Mouse (Mus musculus): ENCODE results near the gene Cdh24.
"Not testable (repeated sequence)": the region's sequence is repeated elsewhere in the genome, so short reads cannot be mapped to it uniquely, and the experiment has no call there.

Cdh24 gene

GRCm38 (mm10) chr14:54642224-54642944, 1.2 kb upstream of the Cdh24 start:
- DNase-seq: peak in 1 of 2 experiments; percentile 17

GRCm38 (mm10) chr14:54640946-54641304, 239 bp downstream of the Cdh24 start, which contains the start of gene Gm17606:
Gm17606 (plus strand) TSS chr14:54640952.
- no peak for DNase-seq

- DNase-seq: no peak
Measured at GRCm38 (mm10) chr14:54640121-54640520, 1.0 kb downstream of the Cdh24 start.

- peak in 1 of 2 experiments; percentile 8 for DNase-seq
Measured at GRCm38 (mm10) chr14:54638210-54638609, 3.0 kb downstream of the Cdh24 start.

- peak; percentile 56 to 57 for DNase-seq
Measured at GRCm38 (mm10) chr14:54636954-54637353, 4.2 kb downstream of the Cdh24 start.

GRCm38 (mm10) chr14:54634182-54634581, 7.0 kb downstream of the Cdh24 start:
- DNase-seq: no peak

GRCm38 (mm10) chr14:54632252-54632651, 8.9 kb downstream of the Cdh24 start:
- no peak for DNase-seq

- DNase-seq: no peak
Measured at GRCm38 (mm10) chr14:54631240-54631599, 9.9 kb downstream of the Cdh24 start.

- DNase-seq: no peak
Measured at GRCm38 (mm10) chr14:54630583-54631239, 10.5 kb downstream of the Cdh24 start.

GRCm38 (mm10) chr14:54629797-54630196, 11.4 kb downstream of the Cdh24 start:
- DNase-seq: no peak

- no peak for DNase-seq
Measured at GRCm38 (mm10) chr14:54628103-54628502, 13.1 kb downstream of the Cdh24 start.

GRCm38 (mm10) chr14:54624976-54625375, 16.2 kb downstream of the Cdh24 start:
- no peak for DNase-seq

- no peak for DNase-seq
Measured at GRCm38 (mm10) chr14:54623334-54623733, 17.8 kb downstream of the Cdh24 start.

GRCm38 (mm10) chr14:54621133-54621532, 20.0 kb downstream of the Cdh24 start, which contains the start of gene Psmb11:
Psmb11 (plus strand) TSS chr14:54621433.
- no peak for DNase-seq

GRCm38 (mm10) chr14:54617897-54618365, 23.2 kb downstream of the Cdh24 start, which contains the start of gene Psmb5:
Psmb5 (minus strand) TSS chr14:54618022.
- peak; percentile 85 to 91 for DNase-seq

GRCm38 (mm10) chr14:54617152-54617896, 23.8 kb downstream of the Cdh24 start:
- no peak for DNase-seq

- DNase-seq: no peak
Measured at GRCm38 (mm10) chr14:54616226-54616825, 24.8 kb downstream of the Cdh24 start.

GRCm38 (mm10) chr14:54614130-54614529, 27.0 kb downstream of the Cdh24 start:
- not testable (repeated sequence) for DNase-seq

- DNase-seq: no peak
Measured at GRCm38 (mm10) chr14:54610648-54611047, 30.5 kb downstream of the Cdh24 start.

- DNase-seq: no peak
Measured at GRCm38 (mm10) chr14:54609962-54610361, 31.2 kb downstream of the Cdh24 start.

- DNase-seq: no peak
Measured at GRCm38 (mm10) chr14:54609245-54609644, 31.9 kb downstream of the Cdh24 start.

GRCm38 (mm10) chr14:54607226-54607625, 33.9 kb downstream of the Cdh24 start:
- DNase-seq: no peak

All from cerebellum, postnatal 36 days (tissue).